Mouse (Mus musculus) E14TG2a.4 (cell line): ENCODE measurements around the gene Supt3.

ENCODE experiments used
- H3K27me3 ChIP-seq: 2 replicates; pipeline ENCODE4 v1.6.1; 2014; ENCODE audit warnings: low read length, control low read depth; ENCODE audit not compliant: insufficient read depth
- H3K36me3 ChIP-seq: 2 replicates; pipeline ENCODE4 v1.6.1; 2014; ENCODE audit warnings: low read length, control low read depth; ENCODE audit not compliant: insufficient read depth
- H3K4me1 ChIP-seq: replicated peaks from 2 replicates; pipeline ENCODE4 v1.6.1; 2014; ENCODE audit warnings: low read depth, low read length, control low read depth
- H3K4me3 ChIP-seq: replicated peaks from 2 replicates; pipeline ENCODE4 v1.5.1; 2014; ENCODE audit warnings: mild to moderate bottlenecking, low read length
- H3K9me3 ChIP-seq: 2 replicates; pipeline ENCODE4 v1.6.1; 2014; ENCODE audit warnings: low read length, control low read depth
- CTCF ChIP-seq: conservative IDR thresholded peaks from 2 replicates; pipeline ENCODE4 v1.5.1; 2014; ENCODE audit warnings: low read length
- NANOG ChIP-seq: IDR thresholded peaks from 2 replicates; pipeline ENCODE4 v1.6.1; 2014; ENCODE audit warnings: borderline replicate concordance, low read length, mixed read lengths
- POU5F1 ChIP-seq: IDR thresholded peaks from 2 replicates; pipeline ENCODE4 v1.6.1; 2014; ENCODE audit warnings: low read length, borderline replicate concordance

Supt3 gene

DNA sequence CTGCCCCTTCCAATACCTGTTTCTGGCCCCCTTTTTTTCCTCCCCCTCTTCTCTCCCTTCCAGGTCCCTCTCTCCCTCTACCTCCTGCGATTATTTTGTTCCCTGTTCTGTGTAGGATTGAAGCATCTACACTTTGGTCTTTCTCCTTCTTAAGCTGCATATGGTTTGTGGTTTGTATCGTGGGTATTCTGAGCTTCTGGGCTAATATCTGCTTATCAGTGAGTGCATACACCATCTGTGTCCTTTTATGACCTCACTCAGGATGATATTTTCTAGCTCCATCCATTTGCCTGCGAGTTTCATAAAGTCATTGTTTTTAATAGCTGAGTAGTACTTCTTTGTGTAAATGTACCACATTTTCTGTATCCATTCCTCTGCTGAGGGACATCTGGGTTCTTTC lies 52.6 kb downstream of the Supt3 start:
- Histone ChIP-seq H3K27me3 (no peaks in the 10 kb centered on the region), H3K4me3 (no peak overlapping the region), H3K9me3 (peaks cover 7% of the 10 kb centered on the region; the same call in 1 of the 2 replicates), H3K36me3 (no peaks in the 10 kb centered on the region), H3K4me1 (no peaks in the 10 kb centered on the region)
- TF ChIP-seq CTCF = no peak

- H3K9me3 ChIP-seq = peaks cover 3% of the 10 kb centered on the region; the same call in 1 of the 2 replicates
- no peaks in the 10 kb centered on the region for H3K27me3 ChIP-seq
- no peak for TF ChIP-seq CTCF
- no peaks in the 10 kb centered on the region for H3K4me1 ChIP-seq
- no peaks in the 10 kb centered on the region for H3K36me3 ChIP-seq
- no peak overlapping the region for H3K4me3 ChIP-seq
Observed at GRCm38 (mm10) chr17:44831201-44831600, 54.2 kb downstream of the Supt3 start.

DNA sequence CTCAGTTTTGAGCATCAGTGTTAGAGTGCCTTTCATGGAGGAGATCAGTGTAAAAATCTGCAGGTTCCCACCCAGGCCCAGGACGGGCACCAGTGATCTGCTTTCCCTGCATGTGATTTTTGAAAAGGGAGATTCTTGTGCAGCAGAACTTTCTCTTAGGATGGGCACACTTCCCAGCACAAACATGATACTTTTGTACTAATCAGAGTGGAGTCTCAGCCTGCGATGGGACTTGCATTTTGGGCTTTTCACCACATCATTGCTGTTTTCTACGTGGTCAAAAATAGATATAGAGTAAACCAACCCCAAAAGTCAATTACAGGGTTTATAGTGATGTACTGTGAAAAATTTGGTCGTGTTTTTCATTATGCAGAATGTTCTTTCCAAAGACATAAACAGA lies 65.2 kb downstream of the Supt3 start:
- no peaks in the 10 kb centered on the region for H3K9me3 ChIP-seq
- TF ChIP-seq NANOG (no peak), POU5F1 (no peak)
- no peak overlapping the region for H3K4me3 ChIP-seq
- no peaks in the 10 kb centered on the region for H3K4me1 ChIP-seq
- no peaks in the 10 kb centered on the region for H3K36me3 ChIP-seq
- H3K27me3 ChIP-seq = no peaks in the 10 kb centered on the region

DNA sequence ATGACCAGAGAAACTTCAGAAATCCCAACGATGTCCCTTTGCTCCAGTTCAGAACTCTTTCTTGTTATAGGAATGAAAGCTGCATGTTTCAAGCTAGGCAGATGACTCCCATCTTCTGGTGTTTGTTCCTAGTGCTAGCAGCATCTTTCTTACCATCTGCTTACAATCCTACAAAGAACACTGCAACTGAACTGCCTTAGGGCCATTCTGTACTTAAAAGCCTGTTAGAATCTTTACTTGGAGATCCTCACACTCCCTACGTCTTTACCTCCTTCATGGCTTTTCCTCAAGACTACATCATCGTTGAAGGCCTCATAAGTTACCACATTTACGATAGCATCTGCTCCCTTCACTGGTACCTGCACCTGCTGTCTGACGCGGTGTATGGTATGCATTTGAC lies 86.2 kb downstream of the Supt3 start:
- H3K36me3 ChIP-seq = no peaks in the 10 kb centered on the region
- no peak overlapping the region for H3K4me3 ChIP-seq
- H3K4me1 ChIP-seq = no peaks in the 10 kb centered on the region
- H3K27me3 ChIP-seq = no peaks in the 10 kb centered on the region
- H3K9me3 ChIP-seq = no peaks in the 10 kb centered on the region
- no peak for TF ChIP-seq NANOG
- TF ChIP-seq CTCF = no peak

DNA sequence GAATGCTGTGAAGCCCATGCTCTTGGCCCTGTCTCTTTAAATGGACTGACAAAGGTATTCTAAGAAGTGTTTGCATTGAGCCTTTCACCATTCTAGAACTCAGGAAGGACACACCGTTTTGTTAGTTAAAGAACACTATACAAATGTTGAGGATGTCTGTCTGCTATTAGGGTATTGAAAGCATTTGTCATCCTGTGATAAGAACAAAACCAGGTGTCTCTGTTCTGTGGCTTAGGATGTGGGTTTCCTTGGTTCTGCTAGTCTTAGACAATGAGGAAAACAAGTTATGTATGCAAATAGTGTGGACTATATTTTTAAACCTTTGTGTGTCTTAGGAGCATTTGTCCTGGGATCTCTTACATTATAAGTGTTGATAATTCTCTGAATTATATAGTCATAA lies 116.6 kb downstream of the Supt3 start:
- no peak for TF ChIP-seq POU5F1
- no peak for TF ChIP-seq NANOG
- no peak for TF ChIP-seq CTCF
- H3K4me1 ChIP-seq = no peaks in the 10 kb centered on the region
- no peaks in the 10 kb centered on the region for H3K36me3 ChIP-seq
- H3K4me3 ChIP-seq = no peak overlapping the region
- no peaks in the 10 kb centered on the region for H3K27me3 ChIP-seq
- no peaks in the 10 kb centered on the region for H3K9me3 ChIP-seq

DNA sequence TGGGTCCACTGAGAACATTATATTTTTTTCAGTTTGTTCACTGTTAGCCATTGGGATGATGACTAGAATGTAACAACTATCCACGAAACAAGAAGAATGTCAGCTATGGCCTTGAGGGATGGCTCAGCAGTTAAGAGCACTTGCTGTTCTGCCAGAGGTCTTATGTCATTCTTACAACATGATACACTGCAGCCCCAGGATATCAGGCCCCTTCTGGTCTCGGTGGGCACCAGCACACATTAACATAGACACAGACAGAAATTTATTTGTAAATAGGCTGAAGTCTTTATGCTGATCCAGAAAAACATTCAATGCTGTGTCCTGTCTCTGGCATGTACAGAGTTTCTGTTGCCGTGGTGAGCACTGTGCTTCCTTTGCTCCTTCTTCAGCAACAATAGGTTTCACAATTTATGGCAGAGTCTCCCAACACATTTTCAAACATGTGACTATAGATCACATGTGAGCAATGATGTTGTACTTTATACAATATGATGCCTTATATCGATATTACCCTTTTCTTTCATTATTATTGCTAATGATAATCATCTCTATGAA lies 166.7 kb downstream of the Supt3 start:
- Histone ChIP-seq H3K36me3 (no peaks in the 10 kb centered on the region), H3K9me3 (no peaks in the 10 kb centered on the region), H3K27me3 (no peaks in the 10 kb centered on the region), H3K4me3 (no peak overlapping the region), H3K4me1 (no peaks in the 10 kb centered on the region)
- TF ChIP-seq CTCF = no peak

DNA sequence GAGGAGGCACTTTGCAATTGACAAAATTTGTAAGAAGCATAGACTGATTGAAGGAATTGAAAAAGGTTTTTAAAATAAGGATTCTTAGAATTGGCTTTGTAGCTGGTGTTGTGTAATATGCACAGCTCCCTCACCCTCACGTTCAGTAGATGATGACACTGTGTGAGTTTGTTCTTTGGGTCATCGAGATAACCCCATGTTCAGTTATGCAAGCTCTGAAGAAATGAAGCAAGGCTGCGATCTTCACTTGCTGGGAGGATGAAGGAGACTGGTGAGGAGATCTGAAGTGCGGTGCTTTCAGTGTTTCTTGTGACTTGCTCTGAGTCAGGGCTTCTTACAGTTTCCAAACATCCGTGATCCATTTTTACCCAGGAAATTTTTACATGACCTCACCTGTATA lies 168.4 kb downstream of the Supt3 start:
- no peaks in the 10 kb centered on the region for H3K4me1 ChIP-seq
- no peaks in the 10 kb centered on the region for H3K9me3 ChIP-seq
- no peak for TF ChIP-seq CTCF
- no peak for TF ChIP-seq POU5F1
- no peak for TF ChIP-seq NANOG
- no peaks in the 10 kb centered on the region for H3K27me3 ChIP-seq
- no peaks in the 10 kb centered on the region for H3K36me3 ChIP-seq
- H3K4me3 ChIP-seq = no peak overlapping the region

GRCm38 (mm10) chr17:44948321-44948720 lies 171.4 kb downstream of the Supt3 start:
- H3K4me1 ChIP-seq = no peaks in the 10 kb centered on the region
- no peaks in the 10 kb centered on the region for H3K36me3 ChIP-seq
- no peak overlapping the region for H3K4me3 ChIP-seq
- no peaks in the 10 kb centered on the region for H3K9me3 ChIP-seq
- no peaks in the 10 kb centered on the region for H3K27me3 ChIP-seq
- TF ChIP-seq POU5F1 (no peak), NANOG (no peak), CTCF (no peak)

GRCm38 (mm10) chr17:44956671-44957070 lies 179.7 kb downstream of the Supt3 start:
- no peaks in the 10 kb centered on the region for H3K4me1 ChIP-seq
- H3K36me3 ChIP-seq = no peaks in the 10 kb centered on the region
- H3K4me3 ChIP-seq = no peak overlapping the region

More at GRCm38 (mm10) chr17:44956671-44957070, 179.7 kb downstream of the Supt3 start:
- H3K9me3 ChIP-seq = no peaks in the 10 kb centered on the region
- TF ChIP-seq POU5F1 (no peak), CTCF (no peak), NANOG (no peak)
- no peaks in the 10 kb centered on the region for H3K27me3 ChIP-seq
